Mouse (Mus musculus): ENCODE measurements at regions not wholly inside any gene's neighbourhood (a gene's known extent, or its start where the extent isn't known, plus 50 kb on each side); places are given as distances from the start of the nearest gene placed in this dataset.

- DNase-seq = no peak
These were observed 137.7 kb downstream of the Ipmk start for GRCm38 (mm10) chr10:71485063-71485762.

GRCm38 (mm10) chr10:71489791-71490190 is 142.2 kb downstream of the Ipmk start:
- no peak for DNase-seq

GRCm38 (mm10) chr10:71502096-71502495 is 154.5 kb downstream of the Ipmk start:
- DNase-seq = no peak

- no peak for DNase-seq
These were observed 156.7 kb downstream of the Ipmk start for GRCm38 (mm10) chr10:71504219-71504618.

GRCm38 (mm10) chr10:71525290-71525689 is 177.7 kb downstream of the Ipmk start:
- DNase-seq = no peak

GRCm38 (mm10) chr10:71533759-71534158 is 186.2 kb downstream of the Ipmk start:
- DNase-seq = no peak

GRCm38 (mm10) chr10:71545489-71545888 is 197.9 kb downstream of the Ipmk start:
- no peak for DNase-seq

- DNase-seq = no peak
These were observed 198.9 kb downstream of the Ipmk start for GRCm38 (mm10) chr10:71546507-71546906.

- no peak for DNase-seq
These were observed 236.2 kb downstream of the Ipmk start for GRCm38 (mm10) chr10:71583716-71584115.

GRCm38 (mm10) chr10:71598515-71598914 is 251.0 kb downstream of the Ipmk start:
- DNase-seq = no peak

GRCm38 (mm10) chr10:71613736-71614135 is 266.2 kb downstream of the Ipmk start:
- DNase-seq = no peak

- DNase-seq = no peak
These were observed 269.6 kb downstream of the Ipmk start for GRCm38 (mm10) chr10:71617156-71617555.

GRCm38 (mm10) chr10:71646071-71646470 is 298.5 kb downstream of the Ipmk start:
- DNase-seq = no peak

GRCm38 (mm10) chr10:71657525-71657924 is 310.0 kb downstream of the Ipmk start:
- no peak for DNase-seq

- no peak for DNase-seq
These were observed 316.0 kb downstream of the Ipmk start for GRCm38 (mm10) chr10:71663545-71663944.

- no peak for DNase-seq
These were observed 319.6 kb downstream of the Ipmk start for GRCm38 (mm10) chr10:71667160-71667571.

GRCm38 (mm10) chr10:71679240-71679639 is 331.7 kb downstream of the Ipmk start:
- no peak for DNase-seq

- no peak for DNase-seq
These were observed 365.9 kb downstream of the Ipmk start for GRCm38 (mm10) chr10:71713456-71713855.

- no peak for DNase-seq
These were observed 380.2 kb downstream of the Ipmk start for GRCm38 (mm10) chr10:71727746-71728145.

- DNase-seq = no peak
These were observed 386.3 kb downstream of the Ipmk start for GRCm38 (mm10) chr10:71733821-71734220.

GRCm38 (mm10) chr10:71734481-71734880 is 386.9 kb downstream of the Ipmk start:
- no peak for DNase-seq

- no peak for DNase-seq
These were observed 390.7 kb downstream of the Ipmk start for GRCm38 (mm10) chr10:71738280-71738679.

- DNase-seq = no peak
These were observed 401.3 kb downstream of the Ipmk start for GRCm38 (mm10) chr10:71748557-71749493.

- DNase-seq = no peak
These were observed 405.7 kb downstream of the Ipmk start for GRCm38 (mm10) chr10:71753255-71753654.
